Mouse (Mus musculus): ENCODE data around the gene Ppp1r1b. TPM values are rescaled to one million over a fixed set of nuclear protein-coding genes. Genes with fewer than 3 reads are reported as not detected.
A peak's percentile ranks its signal among the peaks of the same experiment; 100 is the strongest.

The Ppp1r1b gene
- total RNA-seq, 4 experiments from 2014 or later = 52.5 to 55.9 (median 53.3) TPM

GRCm38 (mm10) chr11:98392645-98393044 lies 44.4 kb downstream of the Ppp1r1b start:
- no peak for DNase-seq (ENCODE audit: low spot score in 2 of 2)

DNA sequence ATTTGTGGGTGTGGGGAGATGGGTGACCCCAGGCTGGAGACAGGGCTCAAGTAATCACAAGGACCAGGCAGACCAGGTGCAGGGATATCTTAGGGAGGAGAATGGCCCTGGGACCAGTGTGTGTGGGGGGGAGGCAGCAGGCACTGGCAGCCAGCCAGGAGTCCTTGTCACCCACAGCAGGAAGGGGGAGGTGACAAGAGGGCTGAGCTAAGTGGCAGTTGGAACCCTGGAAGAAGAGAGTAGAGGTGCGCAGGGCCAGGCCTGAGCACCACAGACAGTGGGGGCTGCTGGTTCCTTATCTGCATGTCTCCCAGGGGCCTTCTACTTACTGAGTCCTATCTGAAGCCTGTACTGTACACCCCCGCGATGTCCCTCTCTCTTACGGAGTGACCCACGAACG lies 45.1 kb downstream of the Ppp1r1b start:
- no peak for DNase-seq (ENCODE audit: low spot score in 2 of 2)

- DNase-seq (ENCODE audit: low spot score in 2 of 2) = no peak
These were observed 46.1 kb downstream of the Ppp1r1b start for GRCm38 (mm10) chr11:98394301-98394700.

DNA sequence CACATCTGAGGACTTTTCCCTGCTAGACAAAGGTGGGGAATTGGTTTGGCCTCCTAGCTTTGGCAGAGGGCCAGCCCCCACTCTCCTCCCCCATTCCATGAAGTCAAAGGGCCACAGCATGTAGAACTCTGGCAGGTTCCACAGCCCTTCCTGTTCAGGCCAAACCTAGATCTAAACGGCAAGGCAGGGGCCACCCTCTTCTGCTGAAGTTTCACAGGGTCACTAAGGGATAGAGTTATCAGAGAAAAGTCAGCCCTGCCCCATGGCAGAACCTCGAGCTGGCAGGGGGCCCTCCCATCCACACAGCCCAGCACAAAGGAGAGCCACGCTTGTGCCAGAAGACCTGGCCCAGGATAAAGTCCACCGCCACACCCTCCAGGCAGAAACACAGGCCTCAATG lies 46.8 kb downstream of the Ppp1r1b start:
- no peak for DNase-seq (ENCODE audit: low spot score in 2 of 2)

GRCm38 (mm10) chr11:98397946-98398345 lies 49.7 kb downstream of the Ppp1r1b start:
- no peak for DNase-seq (ENCODE audit: low spot score in 2 of 2)

DNA sequence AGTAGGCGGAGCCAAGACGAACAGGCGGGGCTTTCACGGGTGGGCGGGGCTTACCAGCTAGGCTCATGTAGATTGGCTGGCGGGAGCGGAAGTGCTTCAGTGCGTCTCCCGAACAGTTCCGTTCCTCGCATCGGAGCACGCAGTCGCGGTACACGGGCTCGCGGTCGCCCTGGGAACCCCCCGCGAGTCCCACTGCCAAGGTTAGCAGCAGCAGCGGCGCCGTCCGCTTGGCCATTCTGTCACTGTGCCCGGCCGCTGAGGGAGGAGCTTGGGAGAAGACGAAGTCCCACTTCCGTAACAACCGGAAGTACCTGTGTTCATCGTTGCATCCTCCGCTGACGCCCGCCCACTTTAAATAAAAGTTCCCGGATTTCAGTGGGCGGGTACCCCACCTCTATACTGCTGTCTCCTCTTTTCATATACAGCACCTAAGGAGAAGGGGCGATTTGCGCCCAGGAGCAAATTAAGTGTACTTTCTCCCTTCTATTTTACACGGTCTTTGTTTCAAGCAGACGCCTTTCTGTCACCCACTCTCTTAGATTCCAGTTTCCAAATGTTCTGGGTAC lies 52.0 kb downstream of the Ppp1r1b start, which contains the start of gene Pgap3:
Gene Pgap3 (minus strand): TSS at position 330 of the 566 bp plus-strand sequence.
- peak; percentile 89 to 91 for DNase-seq (ENCODE audit: low spot score in 2 of 2)

GRCm38 (mm10) chr11:98400816-98401215 lies 52.6 kb downstream of the Ppp1r1b start:
- no peak for DNase-seq (ENCODE audit: low spot score in 2 of 2)

DNA sequence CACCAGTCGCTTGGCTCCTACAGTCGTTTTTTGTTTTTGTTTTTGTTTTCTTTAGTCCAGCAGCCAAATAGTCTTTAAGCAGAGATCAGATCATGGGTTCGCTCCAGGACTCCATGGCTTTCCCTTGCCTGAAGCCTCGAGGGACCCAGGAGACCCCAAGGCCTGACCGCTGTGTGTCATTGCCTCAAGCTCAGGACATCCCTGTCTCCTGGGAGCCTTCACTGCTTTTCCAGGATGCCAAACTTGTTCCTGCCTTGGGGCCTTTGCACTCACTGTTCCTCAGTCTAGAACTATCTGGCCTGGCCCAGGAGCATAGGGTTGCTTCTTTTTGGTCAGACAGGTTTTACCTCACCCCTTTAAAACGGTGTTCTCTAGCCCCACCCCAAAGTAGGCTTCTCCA lies 58.4 kb downstream of the Ppp1r1b start:
- no peak for DNase-seq (ENCODE audit: low spot score in 2 of 2)

Other genes with a start within 250 kb of the Ppp1r1b start
- gene Fbxl20, start 198.0 kb upstream of the Ppp1r1b start, total RNA-seq (2022) = 10 to 100 TPM; 35.0 to 49.9 (median 41.5) TPM
- 10 to 100 TPM; 42.9 to 57.7 (median 49.4) TPM for gene Med1, start 155.1 kb upstream of the Ppp1r1b start, total RNA-seq (2022)
- gene Cdk12, start 145.3 kb upstream of the Ppp1r1b start, total RNA-seq (2022) = 10 to 100 TPM; 38.8 to 43.5 (median 42.3) TPM
- 100 to 1,000 TPM; 124 to 133 (median 129) TPM for gene Neurod2, start 18.8 kb upstream of the Ppp1r1b start, total RNA-seq (2022)
- gene Stard3, start 10.0 kb downstream of the Ppp1r1b start, total RNA-seq (2022) = 10 to 100 TPM; 35.5 to 41.0 (median 36.5) TPM
- 10 to 100 TPM in 2 of 4 experiments, 1 to 10 TPM in 2; 1.2 to 15.3 (median 8.3) TPM for gene Tcap, start 35.4 kb downstream of the Ppp1r1b start, total RNA-seq (2022)
- 1 to 10 TPM in 2 of 4 experiments, under 1 TPM in 1, not detected in 1; 0.37 to 1.5 (median 1.3) TPM for gene Pnmt, start 38.0 kb downstream of the Ppp1r1b start, total RNA-seq (2022)
- gene Pgap3, start 52.1 kb downstream of the Ppp1r1b start, total RNA-seq (2022) = 10 to 100 TPM in 2 of 4 experiments, 1 to 10 TPM in 2; 8.7 to 11.7 (median 9.6) TPM
- 1 to 10 TPM; 2.1 to 3.5 (median 2.9) TPM for gene Erbb2, start 64.1 kb downstream of the Ppp1r1b start, total RNA-seq (2022)
- gene Mien1, start 90.6 kb downstream of the Ppp1r1b start, total RNA-seq (2022) = 10 to 100 TPM; 83.9 to 93.8 (median 89.8) TPM
- gene Grb7, start 98.0 kb downstream of the Ppp1r1b start, total RNA-seq (2022) = 1 to 10 TPM; 2.6 to 3.5 (median 2.9) TPM
- gene Ikzf3, start 197.6 kb downstream of the Ppp1r1b start, total RNA-seq (2022) = not detected
- gene Zpbp2, start 202.7 kb downstream of the Ppp1r1b start, total RNA-seq (2022) = under 1 TPM in 1 of 4 experiments, not detected in 3; 0.75 TPM
- gene Ormdl3, start 239.0 kb downstream of the Ppp1r1b start, total RNA-seq (2022) = 10 to 100 TPM; 43.4 to 57.6 (median 48.9) TPM
- not detected for gene Lrrc3c, start 249.9 kb downstream of the Ppp1r1b start, total RNA-seq (2022)

Measured in layer of hippocampus, adult 8-10 months (tissue).